Mouse (Mus musculus): ENCODE measurements around the gene Vps52.

- no peak for TF ChIP-seq POLR2A (IDR thresholded peaks at IDR 0.05; ENCODE audit: insufficient read depth, low read depth, low read length)
- TF ChIP-seq EP300 (IDR thresholded peaks at IDR 0.05; ENCODE audit: insufficient read depth, low read depth, low read length): no peak
- no peak for TF ChIP-seq CTCF (IDR thresholded peaks at IDR 0.05)
Measured at GRCm38 (mm10) chr17:34013436-34013835, 57.8 kb downstream of the Vps52 start.

All from heart, adult 2 months (tissue).